Mouse (Mus musculus) embryonic facial prominence, embryonic 14.5 days (tissue): ENCODE results near the gene Zfp37. TPM values are rescaled to one million over a fixed set of nuclear protein-coding genes. Genes with fewer than 3 reads are reported as not detected.
"Not testable (repeated sequence)": the region's sequence is repeated elsewhere in the genome, so short reads cannot be mapped to it uniquely, and the experiment has no call there.

Experiments
- ATAC-seq: fragments of 200-750 bp; cut with Nextera tagmentation; 2 replicates; pipeline ENCODE4 v1.8.0; 2017; ENCODE audit warnings: low read depth, moderate number of reproducible peaks, moderate TSS enrichment
- DNase-seq: peaks from one replicate; pipeline ENCODE4 v3.0.0-alpha.2; 2015; ENCODE audit warnings: low spot score
- H3K27ac ChIP-seq: fragments of 300-500 bp; sonication (generic); replicated peaks from 2 replicates; pipeline ENCODE4 v1.5.1; 2014; ENCODE audit warnings: low read depth, mild to moderate bottlenecking, low read length, moderate library complexity
- H3K27me3 ChIP-seq: fragments of 300-500 bp; sonication (generic); replicated peaks from 2 replicates; pipeline ENCODE4 v1.6.1; 2014; ENCODE audit warnings: low read length; ENCODE audit not compliant: control insufficient read depth, insufficient read depth
- H3K36me3 ChIP-seq: fragments of 300-500 bp; sonication (generic); 2 replicates; pipeline ENCODE4 v1.6.1; 2014; ENCODE audit warnings: low read length, mixed read lengths; ENCODE audit not compliant: control insufficient read depth, insufficient read depth
- H3K4me1 ChIP-seq: fragments of 300-500 bp; sonication (generic); 2 replicates; pipeline ENCODE4 v1.6.1; 2014; ENCODE audit warnings: antibody characterized with exemption, low read length; ENCODE audit not compliant: control insufficient read depth, insufficient read depth
- H3K4me2 ChIP-seq: fragments of 300-500 bp; sonication (generic); 2 replicates; pipeline ENCODE4 v1.6.1; 2014; ENCODE audit warnings: low read depth, mild to moderate bottlenecking, low read length, moderate library complexity, mixed read lengths
- H3K4me3 ChIP-seq: fragments of 300-500 bp; sonication (generic); 2 replicates; pipeline ENCODE4 v1.5.1; 2014; ENCODE audit warnings: low read depth, mild to moderate bottlenecking, low read length
- H3K9ac ChIP-seq: fragments of 300-500 bp; sonication (generic); 2 replicates; pipeline ENCODE4 v1.6.1; 2014; ENCODE audit warnings: low read depth, mild to moderate bottlenecking, low read length, moderate library complexity, mixed read lengths
- H3K9me3 ChIP-seq: fragments of 300-500 bp; sonication (generic); 2 replicates; pipeline ENCODE4 v1.6.1; 2016; ENCODE audit warnings: low read length; ENCODE audit not compliant: control insufficient read depth
- WGBS: fragments of 180-500 bp; shearing (Covaris S2); extraction: QIAGEN DNeasy Blood & Tissue Kit; methylation state at CpG from one replicate; pipeline ENCODE4 v1.1.7; 2014; 5-methylcytosine and 5-hydroxymethylcytosine counted together
- polyA plus RNA-seq: library from polyadenylated mRNA; unstranded; fragments of >200 nt; fragmentation: Nextera tagmentation; extraction: Ambion mirVana; gene quantifications from 2 replicates; pipeline ENCODE4 v1.2.1, GENCODE M21; 2014

Gene Zfp37
- polyA plus RNA-seq, 1 experiment from 2014 or later = 8.0 TPM

GRCm38 (mm10) chr4:62199923-62200529, 30.8 kb downstream of the Zfp37 start:
- Histone ChIP-seq H3K4me3 (no peak overlapping the region), H3K27ac (no peak overlapping the region), H3K4me1 (no peaks in the 10 kb centered on the region), H3K36me3 (peaks cover 91% of the 10 kb centered on the region), H3K9ac (no peak overlapping the region), H3K9me3 (peaks cover 39% of the 10 kb centered on the region), H3K4me2 (no peak overlapping the region), H3K27me3 (no peaks in the 10 kb centered on the region)
- WGBS = 88% methylated on average over 7 of the region's 7 CpGs
- DNase-seq (no peak), ATAC-seq (no peak)

- H3K27ac ChIP-seq = no peak overlapping the region
- ATAC-seq (no peak), DNase-seq (no peak)
- peaks cover 61% of the 10 kb centered on the region for H3K9me3 ChIP-seq
- H3K4me3 ChIP-seq = no peak overlapping the region
- no peaks in the 10 kb centered on the region for H3K4me1 ChIP-seq
- no peak overlapping the region for H3K9ac ChIP-seq
- H3K36me3 ChIP-seq = peaks cover 55% of the 10 kb centered on the region
- H3K4me2 ChIP-seq = no peak overlapping the region
- H3K27me3 ChIP-seq = no peaks in the 10 kb centered on the region
These were observed 42.1 kb downstream of the Zfp37 start for GRCm38 (mm10) chr4:62188778-62189177.

- Histone ChIP-seq H3K9me3 (no peaks in the 10 kb centered on the region), H3K4me2 (no peak overlapping the region), H3K27me3 (no peaks in the 10 kb centered on the region), H3K36me3 (no peaks in the 10 kb centered on the region), H3K4me1 (no peaks in the 10 kb centered on the region), H3K27ac (no peak overlapping the region), H3K4me3 (no peak overlapping the region), H3K9ac (no peak overlapping the region)
- no peak for ATAC-seq
- WGBS = 43% methylated on average over 5 of the region's 5 CpGs
- DNase-seq = no peak
These were observed 53.6 kb downstream of the Zfp37 start for GRCm38 (mm10) chr4:62177282-62177681.

- no peak overlapping the region for H3K9ac ChIP-seq
- no peak for ATAC-seq
- WGBS = 83% methylated on average over 4 of the region's 4 CpGs
- H3K9me3 ChIP-seq = no peaks in the 10 kb centered on the region
- DNase-seq = no peak
- H3K4me2 ChIP-seq = no peak overlapping the region
- H3K27ac ChIP-seq = no peak overlapping the region
- H3K27me3 ChIP-seq = no peaks in the 10 kb centered on the region
- no peak overlapping the region for H3K4me3 ChIP-seq
- H3K36me3 ChIP-seq = no peaks in the 10 kb centered on the region
- H3K4me1 ChIP-seq = no peaks in the 10 kb centered on the region
These were observed 56.4 kb downstream of the Zfp37 start for GRCm38 (mm10) chr4:62174471-62174870.

GRCm38 (mm10) chr4:62167636-62168035, 63.2 kb downstream of the Zfp37 start:
- not testable (repeated sequence) for DNase-seq, H3K4me3 ChIP-seq, H3K36me3 ChIP-seq, H3K9me3 ChIP-seq, H3K27me3 ChIP-seq, H3K9ac ChIP-seq, H3K27ac ChIP-seq, ATAC-seq, H3K4me1 ChIP-seq, H3K4me2 ChIP-seq
- WGBS = 94% methylated on average over 13 of the region's 13 CpGs

GRCm38 (mm10) chr4:62158401-62158800, 72.4 kb downstream of the Zfp37 start:
- Histone ChIP-seq H3K4me1 (no peaks in the 10 kb centered on the region), H3K36me3 (no peaks in the 10 kb centered on the region), H3K9ac (no peak overlapping the region), H3K4me2 (no peak overlapping the region), H3K27ac (no peak overlapping the region), H3K9me3 (no peaks in the 10 kb centered on the region), H3K4me3 (no peak overlapping the region), H3K27me3 (no peaks in the 10 kb centered on the region)
- 48% methylated on average over 1 of the region's 1 CpGs for WGBS
- DNase-seq (no peak), ATAC-seq (no peak)

GRCm38 (mm10) chr4:62150811-62151210, 80.0 kb downstream of the Zfp37 start, which contains the start of gene Mup21:
Gene Mup21 (minus strand): TSS chr4:62150863.
- H3K36me3 ChIP-seq = no peaks in the 10 kb centered on the region
- WGBS = 72% methylated on average over 2 of the region's 2 CpGs
- no peak for DNase-seq

More at GRCm38 (mm10) chr4:62150811-62151210, 80.0 kb downstream of the Zfp37 start, which contains the start of gene Mup21:
- Histone ChIP-seq H3K27me3 (no peaks in the 10 kb centered on the region), H3K4me2 (no peak within 1 kb of the TSS), H3K4me3 (no peak within 1 kb of the TSS), H3K9ac (no peak within 1 kb of the TSS), H3K9me3 (no peaks in the 10 kb centered on the region), H3K27ac (no peak within 1 kb of the TSS), H3K4me1 (no peaks in the 10 kb centered on the region)
- ATAC-seq = no peak

Other genes starting within 250 kb of the Zfp37 start
- not detected in 2 replicates for gene Mup20, start 176.9 kb downstream of the Zfp37 start, polyA plus RNA-seq
- 0.52 TPM in 1 of 2 replicates, not detected in the other for gene Mup3, start 143.7 kb downstream of the Zfp37 start, polyA plus RNA-seq
- not detected in 2 replicates for gene Mup21, start 80.2 kb downstream of the Zfp37 start, polyA plus RNA-seq
- gene Slc31a2, start 31.5 kb upstream of the Zfp37 start, polyA plus RNA-seq = 17.3 and 18.0 TPM in 2 replicates
- gene Fkbp15, start 129.5 kb upstream of the Zfp37 start, polyA plus RNA-seq = 25.2 and 28.3 TPM in 2 replicates
- 46.5 and 49.0 TPM in 2 replicates for gene Slc31a1, start 129.7 kb upstream of the Zfp37 start, polyA plus RNA-seq
- 167 and 176 TPM in 2 replicates for gene Cdc26, start 177.6 kb upstream of the Zfp37 start, polyA plus RNA-seq
- gene Prpf4, start 177.8 kb upstream of the Zfp37 start, polyA plus RNA-seq = 16.4 and 17.9 TPM in 2 replicates
- 0.14 and 0.97 TPM in 2 replicates for gene Rnf183, start 204.2 kb upstream of the Zfp37 start, polyA plus RNA-seq
- gene Wdr31, start 239.8 kb upstream of the Zfp37 start, polyA plus RNA-seq = 5.3 and 5.4 TPM in 2 replicates
- 8.1 and 8.7 TPM in 2 replicates for gene Bspry, start 249.0 kb upstream of the Zfp37 start, polyA plus RNA-seq